Mouse (Mus musculus) left cerebral cortex, adult 18-20 months (tissue): ENCODE results near the gene Prkcg. TPM values are rescaled to one million over a fixed set of nuclear protein-coding genes. Genes with fewer than 3 reads are reported as not detected.
A peak's percentile ranks its signal among the peaks of the same experiment; 100 is the strongest.

Source experiments
- DNase-seq, 2 experiments: peaks; one replicate each; pipeline ENCODE4 v3.0.0; 2021 to 2022; ENCODE audit warnings: low spot score in 2 of 2, mixed read lengths in 1 of 2
- total RNA-seq, 2 experiments: library from RNA; stranded (reverse); gene quantifications; 2 replicates each; pipeline ENCODE4 v1.2.3; 2021

The Prkcg gene
- total RNA-seq, 2 experiments from 2014 or later: 239 to 276 TPM

GRCm38 (mm10) chr7:3351536-3351935, 62.6 kb downstream of the Prkcg start:
- no peak for DNase-seq

- no peak for DNase-seq
Measured at GRCm38 (mm10) chr7:3354850-3355249, 65.9 kb downstream of the Prkcg start.

- DNase-seq: no peak
Measured at GRCm38 (mm10) chr7:3360678-3361077, 71.7 kb downstream of the Prkcg start.

- DNase-seq: no peak
Measured at GRCm38 (mm10) chr7:3365547-3366279, 76.7 kb downstream of the Prkcg start.

GRCm38 (mm10) chr7:3366705-3367516, 77.9 kb downstream of the Prkcg start:
- DNase-seq: no peak

GRCm38 (mm10) chr7:3367569-3367968, 78.6 kb downstream of the Prkcg start:
- no peak for DNase-seq

GRCm38 (mm10) chr7:3368311-3368710, 79.3 kb downstream of the Prkcg start:
- no peak for DNase-seq

- no peak for DNase-seq
Measured at GRCm38 (mm10) chr7:3369189-3369588, 80.2 kb downstream of the Prkcg start.

GRCm38 (mm10) chr7:3370407-3370806, 81.4 kb downstream of the Prkcg start:
- no peak for DNase-seq

GRCm38 (mm10) chr7:3372376-3372775, 83.4 kb downstream of the Prkcg start:
- DNase-seq: no peak

GRCm38 (mm10) chr7:3373754-3374153, 84.8 kb downstream of the Prkcg start:
- DNase-seq: no peak

GRCm38 (mm10) chr7:3376831-3377230, 87.9 kb downstream of the Prkcg start:
- DNase-seq: peak in 1 of 2 experiments; percentile 69

Other genes with a start within 250 kb of the Prkcg start
- gene AU018091, start 120.0 kb upstream of the Prkcg start, total RNA-seq: not detected
- not detected for gene Nlrp12, start 39.4 kb upstream of the Prkcg start, total RNA-seq
- 10 to 100 TPM; 51.4 to 57.2 TPM for gene Myadm, start 99 bp upstream of the Prkcg start, total RNA-seq
- 100 to 1,000 TPM; 174 to 185 TPM for gene Cacng7, start 43.8 kb downstream of the Prkcg start, total RNA-seq
- 100 to 1,000 TPM; 166 TPM for gene Cacng8, start 101.5 kb downstream of the Prkcg start, total RNA-seq
- gene Cacng6, start 135.0 kb downstream of the Prkcg start, total RNA-seq: 1 to 10 TPM; 1.0 to 1.9 TPM
- gene Tarm1, start 213.4 kb downstream of the Prkcg start, total RNA-seq: not detected